Mouse (Mus musculus): Measurements from ENCODE around the gene Gm44790. TPM values are rescaled to one million over a fixed set of nuclear protein-coding genes. Genes with fewer than 3 reads are reported as not detected.

The Gm44790 gene
- polyA plus RNA-seq, 1 experiment: 0.82 TPM

GRCm38 (mm10) chr6:86403728-86404099, 22.7 kb upstream of the Gm44790 start:
- DNase-seq (ENCODE audit: extremely low spot score in 1 of 2, low spot score in 1 of 2): peak; percentile 84 to 98

- DNase-seq (ENCODE audit: extremely low spot score in 1 of 2, low spot score in 1 of 2): peak; percentile 93 to 97
These were observed 22.2 kb upstream of the Gm44790 start, which contains the start of gene Tia1 for GRCm38 (mm10) chr6:86404100-86404861. TSS of gene Tia1 (plus strand) at chr6:86404219.

- DNase-seq (ENCODE audit: extremely low spot score in 1 of 2, low spot score in 1 of 2): no peak
These were observed 21.5 kb upstream of the Gm44790 start for GRCm38 (mm10) chr6:86404996-86405395.

GRCm38 (mm10) chr6:86406306-86406705, 20.2 kb upstream of the Gm44790 start:
- DNase-seq (ENCODE audit: extremely low spot score in 1 of 2, low spot score in 1 of 2): no peak

GRCm38 (mm10) chr6:86418711-86419110, 7.7 kb upstream of the Gm44790 start:
- DNase-seq (ENCODE audit: extremely low spot score in 1 of 2, low spot score in 1 of 2): no peak

GRCm38 (mm10) chr6:86419239-86419638, 7.2 kb upstream of the Gm44790 start:
- no peak for DNase-seq (ENCODE audit: extremely low spot score in 1 of 2, low spot score in 1 of 2)

- DNase-seq (ENCODE audit: extremely low spot score in 1 of 2, low spot score in 1 of 2): no peak
These were observed 6.0 kb upstream of the Gm44790 start for GRCm38 (mm10) chr6:86420491-86420890.

GRCm38 (mm10) chr6:86431531-86431930, 5.1 kb downstream of the Gm44790 start:
- no peak for DNase-seq (ENCODE audit: extremely low spot score in 1 of 2, low spot score in 1 of 2)

GRCm38 (mm10) chr6:86433696-86434095, 7.2 kb downstream of the Gm44790 start:
- no peak for DNase-seq (ENCODE audit: extremely low spot score in 1 of 2, low spot score in 1 of 2)

- peak; percentile 28 to 49 for DNase-seq (ENCODE audit: extremely low spot score in 1 of 2, low spot score in 1 of 2)
These were observed 11.3 kb downstream of the Gm44790 start for GRCm38 (mm10) chr6:86437711-86438110.

- peak; percentile 94 to 97 for DNase-seq (ENCODE audit: extremely low spot score in 1 of 2, low spot score in 1 of 2)
These were observed 12.0 kb downstream of the Gm44790 start, which contains the start of gene C87436 for GRCm38 (mm10) chr6:86438272-86439118. TSS of gene C87436 (plus strand) at chr6:86438374.

GRCm38 (mm10) chr6:86439119-86439496, 12.7 kb downstream of the Gm44790 start:
- DNase-seq (ENCODE audit: extremely low spot score in 1 of 2, low spot score in 1 of 2): no peak

- no peak for DNase-seq (ENCODE audit: extremely low spot score in 1 of 2, low spot score in 1 of 2)
These were observed 13.1 kb downstream of the Gm44790 start for GRCm38 (mm10) chr6:86439531-86439930.

GRCm38 (mm10) chr6:86441571-86441970, 15.1 kb downstream of the Gm44790 start:
- no peak for DNase-seq (ENCODE audit: extremely low spot score in 1 of 2, low spot score in 1 of 2)

GRCm38 (mm10) chr6:86445551-86445950, 19.1 kb downstream of the Gm44790 start:
- DNase-seq (ENCODE audit: extremely low spot score in 1 of 2, low spot score in 1 of 2): no peak

GRCm38 (mm10) chr6:86446927-86447568, 20.6 kb downstream of the Gm44790 start:
- no peak for DNase-seq (ENCODE audit: extremely low spot score in 1 of 2, low spot score in 1 of 2)

- DNase-seq (ENCODE audit: extremely low spot score in 1 of 2, low spot score in 1 of 2): no peak
These were observed 30.3 kb downstream of the Gm44790 start for GRCm38 (mm10) chr6:86456727-86457126.

- DNase-seq (ENCODE audit: extremely low spot score in 1 of 2, low spot score in 1 of 2): no peak
These were observed 36.6 kb downstream of the Gm44790 start for GRCm38 (mm10) chr6:86463079-86463478.

GRCm38 (mm10) chr6:86471317-86471716, 44.9 kb downstream of the Gm44790 start:
- no peak for DNase-seq (ENCODE audit: extremely low spot score in 1 of 2, low spot score in 1 of 2)

GRCm38 (mm10) chr6:86471760-86472099, 45.3 kb downstream of the Gm44790 start:
- DNase-seq (ENCODE audit: extremely low spot score in 1 of 2, low spot score in 1 of 2): no peak

Data from frontal cortex, adult 2 months (tissue).